Mouse (Mus musculus): ENCODE data around the gene Hadha. TPM values are rescaled to one million over a fixed set of nuclear protein-coding genes. Genes with fewer than 3 reads are reported as not detected.
A peak's percentile ranks its signal among the peaks of the same experiment; 100 is the strongest.

Hadha gene
- polyA plus RNA-seq (2021), result 270 TPM

DNA sequence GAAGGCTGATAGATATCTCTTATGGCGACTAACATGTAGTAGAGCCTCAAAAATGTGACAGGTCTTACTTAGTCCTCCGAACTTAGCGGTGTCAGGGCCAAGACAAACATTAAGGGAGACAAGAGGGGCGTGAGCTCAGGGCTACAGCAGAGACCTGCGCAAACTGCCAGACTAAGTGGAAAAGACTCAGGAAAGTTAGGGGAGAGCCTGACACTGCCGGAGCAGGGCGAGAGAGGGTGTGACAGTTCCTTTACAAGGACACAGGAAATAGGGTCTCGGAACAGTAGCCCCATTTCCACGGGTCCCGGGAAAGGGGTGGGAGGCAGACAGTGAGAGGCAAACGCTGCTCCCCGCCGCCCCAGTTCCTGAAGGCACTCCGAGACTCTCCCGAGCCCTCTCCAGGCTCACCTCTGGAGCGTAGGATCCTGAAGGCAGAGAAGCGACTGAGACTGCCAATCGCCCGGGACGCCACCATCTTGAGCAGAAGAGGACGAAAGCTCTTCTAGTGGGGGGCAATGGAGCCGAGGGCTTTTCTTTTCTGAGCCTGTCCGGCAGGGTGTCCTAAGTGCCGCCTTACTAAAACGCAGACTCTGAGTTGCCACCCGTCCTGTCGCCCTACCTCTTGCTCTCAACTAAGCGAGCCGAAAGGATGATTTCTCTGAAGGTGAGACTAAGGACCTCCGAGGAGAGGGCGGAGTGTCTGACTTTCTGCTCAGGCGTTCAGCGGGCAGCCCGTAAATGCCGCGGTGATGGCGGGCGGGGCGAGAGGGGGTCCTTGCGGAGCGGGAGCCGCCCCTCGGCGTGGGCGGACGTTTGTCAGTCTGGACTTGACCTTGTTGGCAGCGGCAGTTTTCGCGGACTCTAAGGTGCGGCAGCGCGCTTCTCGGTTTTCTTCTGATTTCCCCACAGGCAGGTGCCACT, at the start of gene Hadha, which contains the start of gene Hadhb:
Hadha (minus strand) TSS at position 689 of the 921 bp plus-strand sequence.
Hadhb (plus strand) TSS at position 775 of the 921 bp plus-strand sequence.
- in situ Hi-C loops (cut with MboI; ENCODE audit: low pct_unique_long_range_greater_than_20kb), result no loop called here
- ChIA-PET POLR2A (no interaction called here), CTCF (no interaction called here)
- H3K27me3 ChIP-seq, result no peaks in the 10 kb centered on the region
- ATAC-seq (peak; percentile 85), DNase-seq (ENCODE audit: low read depth, low spot score) (peak; percentile 66)
- TF ChIP-seq CTCF (IDR thresholded peaks at IDR 0.05), result no peak

GRCm38 (mm10) chr5:30204441-30204840, 49.5 kb upstream of the Hadha start:
- in situ Hi-C loops (cut with MboI; ENCODE audit: low pct_unique_long_range_greater_than_20kb), result no loop called here
- CTCF ChIA-PET, result interaction anchor here (2.3 kb wide), 1 partner anchor 11 kb away, joined by 9 read pairs; no protein-coding TSS in a partner anchor
- no peak for ATAC-seq
- no peak for DNase-seq (ENCODE audit: low read depth, low spot score)
- TF ChIP-seq CTCF (IDR thresholded peaks at IDR 0.05), result no peak
- POLR2A ChIA-PET, result interaction anchor here (1.9 kb wide), 1 partner anchor 16 kb away, joined by 8 read pairs; no protein-coding TSS in a partner anchor
- H3K27me3 ChIP-seq, result no peaks in the 10 kb centered on the region

GRCm38 (mm10) chr5:30203216-30203885, 48.4 kb upstream of the Hadha start:
- DNase-seq (ENCODE audit: low read depth, low spot score) (no peak), ATAC-seq (peak; percentile 7)
- H3K27me3 ChIP-seq, result no peaks in the 10 kb centered on the region
- TF ChIP-seq CTCF (IDR thresholded peaks at IDR 0.05), result no peak
- in situ Hi-C loops (cut with MboI; ENCODE audit: low pct_unique_long_range_greater_than_20kb), result no loop called here
- POLR2A ChIA-PET, result interaction anchor here (1.3 to 1.9 kb wide), 3 partner anchors 17 to 142 kb away, joined by 3 to 8 read pairs (median 4); no protein-coding TSS in a partner anchor
- CTCF ChIA-PET, result interaction anchor here (1.2 to 3.0 kb wide), 3 partner anchors 8 to 142 kb away, joined by 3 to 17 read pairs (median 5); no protein-coding TSS in a partner anchor

- ChIA-PET POLR2A (interaction anchor here (1.3 to 1.4 kb wide), 2 partner anchors 32 to 143 kb away, joined by 3 to 4 read pairs; no protein-coding TSS in a partner anchor), CTCF (interaction anchor here (1.4 to 3.0 kb wide), 2 partner anchors 9 to 143 kb away, joined by 3 to 17 read pairs; no protein-coding TSS in a partner anchor)
- H3K27me3 ChIP-seq, result no peaks in the 10 kb centered on the region
- ATAC-seq (no peak), DNase-seq (ENCODE audit: low read depth, low spot score) (no peak)
- TF ChIP-seq CTCF (IDR thresholded peaks at IDR 0.05), result no peak
- in situ Hi-C loops (cut with MboI; ENCODE audit: low pct_unique_long_range_greater_than_20kb), result no loop called here
These were observed 47.3 kb upstream of the Hadha start for GRCm38 (mm10) chr5:30202221-30202620.

DNA sequence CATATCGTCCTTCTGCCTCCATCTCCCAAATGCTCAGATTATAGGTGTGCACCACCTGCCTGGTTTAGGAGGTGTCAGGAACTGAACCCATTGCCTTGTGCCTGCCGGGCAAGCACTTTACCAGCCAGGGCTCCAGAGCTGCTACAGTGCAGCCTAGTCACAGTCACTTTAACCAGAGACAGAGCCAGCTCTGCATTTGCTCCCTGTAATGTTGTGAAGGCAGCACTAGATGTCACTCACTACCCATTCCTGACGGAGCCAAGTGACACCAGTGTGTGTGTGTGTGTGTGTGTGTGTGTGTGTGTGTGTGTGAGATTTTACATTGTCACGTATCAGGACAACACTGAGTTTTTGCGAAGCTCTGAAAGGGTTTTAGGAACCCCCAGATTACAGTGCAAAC, 46.6 kb upstream of the Hadha start:
- in situ Hi-C loops (cut with MboI; ENCODE audit: low pct_unique_long_range_greater_than_20kb), result no loop called here
- ChIA-PET CTCF (interaction anchor here (0.6 to 3.0 kb wide), 3 partner anchors 10 to 15 kb away, joined by 3 to 17 read pairs (median 3); no protein-coding TSS in a partner anchor), POLR2A (no interaction called here)
- peak; percentile 81 for TF ChIP-seq CTCF (IDR thresholded peaks at IDR 0.05)
- ATAC-seq (peak; percentile 28), DNase-seq (ENCODE audit: low read depth, low spot score) (no peak)
- no peaks in the 10 kb centered on the region for H3K27me3 ChIP-seq

- ChIA-PET POLR2A (no interaction called here), CTCF (interaction anchor here (2.2 kb wide), 1 partner anchor 17 kb away, joined by 6 read pairs; no protein-coding TSS in a partner anchor)
- no peak for TF ChIP-seq CTCF (IDR thresholded peaks at IDR 0.05)
- ATAC-seq (no peak), DNase-seq (ENCODE audit: low read depth, low spot score) (no peak)
- in situ Hi-C loops (cut with MboI; ENCODE audit: low pct_unique_long_range_greater_than_20kb), result no loop called here
- no peaks in the 10 kb centered on the region for H3K27me3 ChIP-seq
These were observed 43.3 kb upstream of the Hadha start for GRCm38 (mm10) chr5:30198257-30198656.

DNA sequence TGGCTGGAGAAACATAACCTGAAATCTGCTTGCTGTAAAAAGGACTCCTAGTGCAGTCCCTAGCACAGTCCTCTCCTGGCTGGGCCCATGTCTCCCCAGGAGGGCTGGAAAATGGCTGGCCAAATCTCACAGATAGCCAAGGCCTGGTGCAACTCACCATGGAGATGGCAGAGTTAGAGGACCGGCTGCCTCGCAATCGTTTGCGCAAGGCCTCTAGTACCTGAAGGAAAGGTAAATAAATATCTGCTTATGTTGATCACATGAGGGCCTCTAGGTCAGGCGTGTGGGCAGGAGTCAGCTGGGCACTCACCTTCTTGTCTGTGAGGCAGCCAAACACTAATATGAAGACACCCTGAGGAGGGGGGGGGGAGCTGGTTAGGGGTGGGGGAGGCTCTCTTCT, 40.4 kb upstream of the Hadha start:
- ATAC-seq, result no peak

GRCm38 (mm10) chr5:30192452-30192851, 37.5 kb upstream of the Hadha start:
- no peak for DNase-seq (ENCODE audit: low read depth, low spot score)
- POLR2A ChIA-PET, result no interaction called here
- CTCF ChIA-PET, result no interaction called here
- in situ Hi-C loops (cut with MboI; ENCODE audit: low pct_unique_long_range_greater_than_20kb), result no loop called here
- no peaks in the 10 kb centered on the region for H3K27me3 ChIP-seq
- no peak for ATAC-seq
- TF ChIP-seq CTCF (IDR thresholded peaks at IDR 0.05), result no peak

More for the DNA sequence above, 40.4 kb upstream of the Hadha start:
- no peak for TF ChIP-seq CTCF (IDR thresholded peaks at IDR 0.05)
- ChIA-PET CTCF (no interaction called here), POLR2A (interaction anchor here (0.5 kb wide), 1 partner anchor 15 kb away, joined by 3 read pairs; no protein-coding TSS in a partner anchor)
- in situ Hi-C loops (cut with MboI; ENCODE audit: low pct_unique_long_range_greater_than_20kb), result no loop called here
- DNase-seq (ENCODE audit: low read depth, low spot score), result no peak
- H3K27me3 ChIP-seq, result no peaks in the 10 kb centered on the region

GRCm38 (mm10) chr5:30187687-30188485, 32.9 kb upstream of the Hadha start:
- ChIA-PET POLR2A (no interaction called here), CTCF (no interaction called here)
- in situ Hi-C loops (cut with MboI; ENCODE audit: low pct_unique_long_range_greater_than_20kb), result no loop called here
- TF ChIP-seq CTCF (IDR thresholded peaks at IDR 0.05), result no peak
- DNase-seq (ENCODE audit: low read depth, low spot score) (no peak), ATAC-seq (no peak)
- no peaks in the 10 kb centered on the region for H3K27me3 ChIP-seq

GRCm38 (mm10) chr5:30175811-30176210, 20.8 kb upstream of the Hadha start:
- in situ Hi-C loops (cut with MboI; ENCODE audit: low pct_unique_long_range_greater_than_20kb), result no loop called here
- TF ChIP-seq CTCF (IDR thresholded peaks at IDR 0.05), result no peak
- CTCF ChIA-PET, result interaction anchor here (0.7 to 2.2 kb wide), 3 partner anchors 11 to 14 kb away, joined by 3 to 5 read pairs (median 3); no protein-coding TSS in a partner anchor
- no peaks in the 10 kb centered on the region for H3K27me3 ChIP-seq
- POLR2A ChIA-PET, result no interaction called here
- DNase-seq (ENCODE audit: low read depth, low spot score), result no peak
- ATAC-seq, result no peak
